Mouse (Mus musculus) stomach, postnatal 0 days (tissue): ENCODE data around the gene Dnah12. TPM values are rescaled to one million over a fixed set of nuclear protein-coding genes. Genes with fewer than 3 reads are reported as not detected.

Source experiments
- ATAC-seq: fragments of 200-750 bp; cut with Nextera tagmentation; 2 replicates; pipeline ENCODE4 v1.8.0; 2017; ENCODE audit not compliant: low FRiP score, low TSS enrichment
- DNase-seq: peaks from one replicate; pipeline ENCODE4 v3.0.0-alpha.2; 2016; ENCODE audit warnings: low spot score
- H3K27ac ChIP-seq: fragments of 300-500 bp; sonication (generic); replicated peaks from 2 replicates; pipeline ENCODE4 v1.5.1; 2014; ENCODE audit warnings: mild to moderate bottlenecking, control low read depth
- H3K27me3 ChIP-seq: fragments of 300-500 bp; sonication (generic); 2 replicates; pipeline ENCODE4 v1.6.1; 2014; ENCODE audit warnings: low read length; ENCODE audit not compliant: control insufficient read depth, insufficient read depth
- H3K36me3 ChIP-seq: fragments of 300-500 bp; sonication (generic); 2 replicates; pipeline ENCODE4 v1.6.1; 2014; ENCODE audit warnings: low read length, mixed read lengths; ENCODE audit not compliant: control insufficient read depth, insufficient read depth
- H3K4me1 ChIP-seq: fragments of 300-500 bp; sonication (generic); replicated peaks from 2 replicates; pipeline ENCODE4 v1.6.1; 2014; ENCODE audit warnings: antibody characterized with exemption; ENCODE audit not compliant: control insufficient read depth, insufficient read depth
- H3K4me2 ChIP-seq: fragments of 300-500 bp; sonication (generic); replicated peaks from 2 replicates; pipeline ENCODE4 v1.6.1; 2014; ENCODE audit warnings: low read depth, mild to moderate bottlenecking, control low read depth, moderate library complexity
- H3K4me3 ChIP-seq: fragments of 300-500 bp; sonication (generic); 2 replicates; pipeline ENCODE4 v1.5.1; 2014; ENCODE audit warnings: low read depth, low read length, control low read depth
- H3K9ac ChIP-seq: fragments of 300-500 bp; sonication (generic); 2 replicates; pipeline ENCODE4 v1.6.1; 2014; ENCODE audit warnings: mild to moderate bottlenecking, low read length, control low read depth, mixed read lengths
- H3K9me3 ChIP-seq: fragments of 300-500 bp; sonication (generic); 2 replicates; pipeline ENCODE4 v1.6.1; 2016; ENCODE audit warnings: low read length; ENCODE audit not compliant: control insufficient read depth
- CTCF ChIP-seq: IDR thresholded peaks from 2 replicates; pipeline ENCODE4 v1.5.1; 2016; ENCODE audit warnings: antibody characterized with exemption, low read depth, mild to moderate bottlenecking, moderate library complexity
- EP300 ChIP-seq: optimal IDR thresholded peaks from 2 replicates; pipeline ENCODE3; 2016; ENCODE audit warnings: antibody characterized with exemption
- WGBS: fragments of 180-500 bp; shearing (Covaris S2); extraction: QIAGEN DNeasy Blood & Tissue Kit; methylation state at CpG from one replicate; pipeline ENCODE4 v1.1.7; 2014; 5-methylcytosine and 5-hydroxymethylcytosine counted together
- polyA plus RNA-seq: library from polyadenylated mRNA; unstranded; fragments of >200 nt; fragmentation: Nextera tagmentation; extraction: Ambion mirVana; gene quantifications from 2 replicates; pipeline ENCODE4 v1.2.1, GENCODE M21; 2015

The Dnah12 gene
- polyA plus RNA-seq, 1 experiment from 2014 or later = 0.02 TPM

GRCm38 (mm10) chr14:26785695-26786094, 92.6 kb downstream of the Dnah12 start:
- Histone ChIP-seq H3K9ac (no peak overlapping the region), H3K4me1 (no peaks in the 10 kb centered on the region), H3K27ac (no peak overlapping the region), H3K36me3 (no peaks in the 10 kb centered on the region), H3K9me3 (no peaks in the 10 kb centered on the region), H3K27me3 (no peaks in the 10 kb centered on the region), H3K4me2 (no peak overlapping the region), H3K4me3 (no peak overlapping the region)
- TF ChIP-seq CTCF = peak; percentile 63
- TF ChIP-seq EP300 = no peak
- DNase-seq (no peak), ATAC-seq (no peak)
- 50% methylated on average over 4 of the region's 4 CpGs for WGBS

DNA sequence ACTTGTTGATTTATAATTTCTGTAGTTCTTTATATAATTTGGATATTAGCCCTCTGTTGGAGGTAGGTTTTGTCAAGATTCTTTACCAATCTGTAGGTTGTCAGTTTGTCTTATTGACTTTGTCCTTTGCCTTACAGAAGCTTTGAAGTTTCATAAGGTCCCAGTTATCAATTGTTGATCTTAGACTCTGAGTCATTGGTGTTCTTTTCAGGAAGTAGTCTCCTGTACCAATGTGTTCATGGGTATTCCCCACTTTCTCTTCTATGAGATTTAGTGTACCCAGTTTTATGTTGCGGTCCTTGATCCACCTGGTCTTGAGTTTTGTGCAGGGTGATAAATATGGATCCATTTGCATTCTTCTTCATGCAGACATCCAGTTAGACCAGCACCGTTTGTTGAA, 101.4 kb downstream of the Dnah12 start:
- TF ChIP-seq EP300 (no peak), CTCF (no peak)
- no peaks in the 10 kb centered on the region for H3K36me3 ChIP-seq
- H3K27me3 ChIP-seq = no peaks in the 10 kb centered on the region
- no peak overlapping the region for H3K9ac ChIP-seq
- H3K9me3 ChIP-seq = no peaks in the 10 kb centered on the region
- H3K27ac ChIP-seq = no peak overlapping the region
- ATAC-seq = no peak
- H3K4me3 ChIP-seq = no peak overlapping the region
- 72% methylated on average over 2 of the region's 2 CpGs for WGBS
- H3K4me1 ChIP-seq = no peaks in the 10 kb centered on the region
- H3K4me2 ChIP-seq = no peak overlapping the region
- DNase-seq = no peak

DNA sequence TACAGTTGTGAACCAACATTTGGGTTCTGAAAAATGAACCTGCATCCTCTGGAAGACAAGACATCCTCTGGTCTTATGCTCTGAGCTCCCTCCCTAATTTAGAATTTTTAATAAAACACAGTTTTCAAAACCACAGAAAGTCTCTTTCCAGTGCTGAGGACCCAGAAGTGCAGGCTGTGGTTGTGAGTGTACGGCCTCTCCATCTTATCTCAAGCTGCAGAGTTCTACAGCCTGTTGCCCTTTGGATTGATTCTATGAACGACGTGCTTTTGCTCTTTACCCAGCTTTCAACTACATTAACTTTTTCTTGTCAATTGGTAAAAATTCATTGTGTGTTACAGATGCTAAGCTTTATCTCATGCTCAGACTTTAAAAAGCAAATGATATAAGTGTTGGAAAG, 105.3 kb downstream of the Dnah12 start:
- Histone ChIP-seq H3K36me3 (no peaks in the 10 kb centered on the region), H3K27me3 (no peaks in the 10 kb centered on the region), H3K4me3 (no peak overlapping the region), H3K4me1 (no peaks in the 10 kb centered on the region), H3K9ac (no peak overlapping the region), H3K9me3 (no peaks in the 10 kb centered on the region), H3K4me2 (no peak overlapping the region), H3K27ac (no peak overlapping the region)
- DNase-seq = no peak
- TF ChIP-seq CTCF (no peak), EP300 (no peak)
- ATAC-seq = no peak
- 73% methylated on average over 3 of the region's 3 CpGs for WGBS

DNA sequence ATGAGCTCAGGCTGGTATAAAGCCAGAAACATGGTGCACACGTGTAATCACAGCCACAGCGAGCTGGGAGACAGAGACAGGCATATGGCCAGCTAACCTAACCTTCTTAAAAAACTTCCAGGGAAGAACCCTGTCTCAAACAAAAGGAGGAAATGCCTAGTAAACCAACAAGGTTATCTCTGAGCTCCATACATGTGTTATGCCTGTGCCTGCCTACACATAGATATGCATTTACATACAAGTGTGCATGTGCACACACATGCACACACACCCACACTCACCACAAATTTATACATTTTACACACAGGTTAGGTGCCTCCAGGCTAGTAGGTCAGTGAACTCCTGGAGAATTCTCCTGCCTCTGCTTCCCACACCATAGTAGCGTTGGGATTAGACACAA, 106.2 kb downstream of the Dnah12 start:
- H3K9me3 ChIP-seq = no peaks in the 10 kb centered on the region
- WGBS = 75% methylated on average over 3 of the region's 3 CpGs
- H3K27me3 ChIP-seq = no peaks in the 10 kb centered on the region
- no peak overlapping the region for H3K27ac ChIP-seq
- H3K9ac ChIP-seq = no peak overlapping the region
- no peak overlapping the region for H3K4me2 ChIP-seq
- no peaks in the 10 kb centered on the region for H3K36me3 ChIP-seq
- TF ChIP-seq CTCF (no peak), EP300 (no peak)
- no peaks in the 10 kb centered on the region for H3K4me1 ChIP-seq
- H3K4me3 ChIP-seq = no peak overlapping the region
- DNase-seq (no peak), ATAC-seq (no peak)

DNA sequence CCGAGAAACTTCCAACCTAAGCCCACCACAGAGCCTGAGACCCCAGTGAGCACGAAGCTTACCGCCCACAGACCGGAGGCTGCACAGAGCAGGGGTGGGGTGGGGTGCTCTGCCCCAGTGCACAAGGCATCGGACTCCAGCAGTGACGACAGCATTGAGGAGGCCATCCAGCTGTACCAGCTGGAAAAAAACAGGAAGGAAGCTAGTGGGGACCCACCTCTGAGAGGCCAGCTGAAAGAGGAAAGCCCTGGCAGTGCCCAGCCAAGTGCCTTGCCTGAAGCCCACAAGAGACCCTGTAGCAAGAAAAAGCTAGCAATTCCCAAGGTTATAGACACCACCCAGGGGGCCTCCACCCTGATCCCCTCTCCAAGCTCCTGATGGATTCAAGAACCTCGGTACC, 112.4 kb downstream of the Dnah12 start:
- Histone ChIP-seq H3K4me3 (no peak overlapping the region), H3K9me3 (no peaks in the 10 kb centered on the region), H3K9ac (no peak overlapping the region), H3K36me3 (no peaks in the 10 kb centered on the region), H3K4me2 (no peak overlapping the region), H3K4me1 (no peaks in the 10 kb centered on the region), H3K27me3 (no peaks in the 10 kb centered on the region), H3K27ac (no peak overlapping the region)
- WGBS = 65% methylated on average over 7 of the region's 7 CpGs
- no peak for DNase-seq
- ATAC-seq = 0 out of 2 replicates have a peak, but pooled peaks have one; percentile 42
- TF ChIP-seq EP300 (no peak), CTCF (no peak)

GRCm38 (mm10) chr14:26812734-26813133, 119.7 kb downstream of the Dnah12 start:
- Histone ChIP-seq H3K27ac (no peak overlapping the region), H3K4me2 (no peak overlapping the region), H3K9ac (no peak overlapping the region), H3K4me1 (no peaks in the 10 kb centered on the region), H3K27me3 (no peaks in the 10 kb centered on the region), H3K36me3 (no peaks in the 10 kb centered on the region), H3K4me3 (no peak overlapping the region), H3K9me3 (no peaks in the 10 kb centered on the region)
- no peak for DNase-seq
- 66% methylated on average over 11 of the region's 11 CpGs for WGBS
- no peak for TF ChIP-seq EP300
- no peak for ATAC-seq
